Mouse (Mus musculus): ENCODE data around the gene Etl4. TPM values are rescaled to one million over a fixed set of nuclear protein-coding genes. Genes with fewer than 3 reads are reported as not detected.

Gene Etl4
- polyA plus RNA-seq (2016; fragmentation: Nextera tagmentation; extraction: Ambion mirVana): 5.9 and 7.2 TPM in 2 replicates

- H3K27me3 ChIP-seq (replicated peaks): peaks cover 35% of the 10 kb centered on the region
- no peak; the same call in 1 of the 2 replicates for ATAC-seq
These were observed at the start of gene Etl4 for GRCm38 (mm10) chr2:19909171-19909899. Etl4 (plus strand) TSS chr2:19909780.

GRCm38 (mm10) chr2:19869167-19869566, 40.4 kb upstream of the Etl4 start:
- H3K36me3 ChIP-seq: no peaks in the 10 kb centered on the region
- no peak for ATAC-seq
- no peak overlapping the region for H3K4me2 ChIP-seq
- no peaks in the 10 kb centered on the region for H3K4me1 ChIP-seq
- no peaks in the 10 kb centered on the region for H3K27me3 ChIP-seq (replicated peaks)
- H3K27ac ChIP-seq: no peak overlapping the region
- H3K9me3 ChIP-seq (replicated peaks): no peaks in the 10 kb centered on the region
- H3K9ac ChIP-seq: no peak overlapping the region
- H3K4me3 ChIP-seq: no peak overlapping the region

More at GRCm38 (mm10) chr2:19909171-19909899, at the start of gene Etl4:
- peak within 1 kb of the TSS; percentile 57 for H3K4me2 ChIP-seq
- peak within 1 kb of the TSS; percentile 40 for H3K4me3 ChIP-seq
- no peak within 1 kb of the TSS for H3K27ac ChIP-seq
- no peaks in the 10 kb centered on the region for H3K9me3 ChIP-seq (replicated peaks)
- WGBS (ENCODE audit: insufficient replicate concordance): 1% methylated on average over 37 of the region's 37 CpGs
- H3K4me1 ChIP-seq: no peaks in the 10 kb centered on the region
- no peaks in the 10 kb centered on the region for H3K36me3 ChIP-seq
- H3K9ac ChIP-seq: no peak within 1 kb of the TSS

GRCm38 (mm10) chr2:19871881-19872280, 37.7 kb upstream of the Etl4 start:
- Histone ChIP-seq H3K36me3 (no peaks in the 10 kb centered on the region), H3K4me1 (no peaks in the 10 kb centered on the region), H3K27me3 (replicated peaks) (no peaks in the 10 kb centered on the region), H3K27ac (no peak overlapping the region), H3K4me3 (no peak overlapping the region), H3K9me3 (replicated peaks) (no peaks in the 10 kb centered on the region), H3K4me2 (no peak overlapping the region), H3K9ac (no peak overlapping the region)
- no peak for ATAC-seq
- WGBS (ENCODE audit: insufficient replicate concordance): 71% methylated on average over 1 of the region's 1 CpGs

DNA sequence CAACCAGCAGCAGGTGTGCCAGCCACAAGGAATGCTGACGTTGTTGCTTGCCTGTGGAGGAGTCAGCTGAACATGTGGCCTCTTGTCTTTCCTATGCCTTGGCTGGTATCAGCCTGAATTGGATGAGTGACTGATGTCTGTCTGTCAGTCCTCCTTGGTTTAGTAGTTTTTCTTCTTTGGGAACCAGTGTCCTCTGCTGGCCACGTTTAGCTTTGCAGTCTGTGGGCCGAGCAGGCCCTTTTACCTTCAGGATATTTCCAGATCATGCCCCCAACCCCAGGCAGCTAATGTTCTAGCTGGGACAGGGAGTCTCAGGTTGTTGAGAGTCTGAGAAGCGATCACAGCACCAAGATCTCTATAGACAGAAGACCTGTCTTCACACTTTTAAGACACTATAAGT, 18.7 kb upstream of the Etl4 start:
- no peaks in the 10 kb centered on the region for H3K36me3 ChIP-seq
- H3K9ac ChIP-seq: no peak overlapping the region
- H3K4me3 ChIP-seq: no peak overlapping the region
- no peaks in the 10 kb centered on the region for H3K27me3 ChIP-seq (replicated peaks)
- no peak for ATAC-seq
- no peak overlapping the region for H3K4me2 ChIP-seq
- no peaks in the 10 kb centered on the region for H3K4me1 ChIP-seq
- H3K27ac ChIP-seq: no peak overlapping the region
- whole genome bisulfite sequencing (ENCODE audit: insufficient replicate concordance): 30% methylated on average over 4 of the region's 4 CpGs
- H3K9me3 ChIP-seq (replicated peaks): no peaks in the 10 kb centered on the region

- Histone ChIP-seq H3K4me3 (peak overlapping the region; percentile 40), H3K36me3 (no peaks in the 10 kb centered on the region), H3K9me3 (replicated peaks) (no peaks in the 10 kb centered on the region), H3K9ac (no peak overlapping the region), H3K4me2 (peak overlapping the region; percentile 57), H3K27me3 (replicated peaks) (peaks cover 35% of the 10 kb centered on the region), H3K27ac (no peak overlapping the region), H3K4me1 (no peaks in the 10 kb centered on the region)
- WGBS (ENCODE audit: insufficient replicate concordance): 2% methylated on average over 29 of the region's 31 CpGs
- ATAC-seq: no peak
These were observed 560 bp downstream of the Etl4 start for GRCm38 (mm10) chr2:19909900-19910780.

- ATAC-seq: no peak
- Histone ChIP-seq H3K27me3 (replicated peaks) (peaks cover 35% of the 10 kb centered on the region), H3K9ac (no peak overlapping the region), H3K4me2 (no peak overlapping the region), H3K4me1 (no peaks in the 10 kb centered on the region), H3K9me3 (replicated peaks) (no peaks in the 10 kb centered on the region), H3K4me3 (no peak overlapping the region), H3K36me3 (no peaks in the 10 kb centered on the region), H3K27ac (no peak overlapping the region)
- 9% methylated on average over 8 of the region's 8 CpGs for WGBS (ENCODE audit: insufficient replicate concordance)
These were observed 1.2 kb downstream of the Etl4 start for GRCm38 (mm10) chr2:19910781-19911175.

- Histone ChIP-seq H3K27me3 (replicated peaks) (no peaks in the 10 kb centered on the region), H3K27ac (no peak overlapping the region), H3K4me2 (no peak overlapping the region), H3K4me3 (no peak overlapping the region), H3K4me1 (no peaks in the 10 kb centered on the region), H3K36me3 (no peaks in the 10 kb centered on the region), H3K9me3 (replicated peaks) (no peaks in the 10 kb centered on the region), H3K9ac (no peak overlapping the region)
- WGBS (ENCODE audit: insufficient replicate concordance): 22% methylated on average over 6 of the region's 6 CpGs
- no peak for ATAC-seq
These were observed 9.6 kb downstream of the Etl4 start for GRCm38 (mm10) chr2:19919190-19919589.

DNA sequence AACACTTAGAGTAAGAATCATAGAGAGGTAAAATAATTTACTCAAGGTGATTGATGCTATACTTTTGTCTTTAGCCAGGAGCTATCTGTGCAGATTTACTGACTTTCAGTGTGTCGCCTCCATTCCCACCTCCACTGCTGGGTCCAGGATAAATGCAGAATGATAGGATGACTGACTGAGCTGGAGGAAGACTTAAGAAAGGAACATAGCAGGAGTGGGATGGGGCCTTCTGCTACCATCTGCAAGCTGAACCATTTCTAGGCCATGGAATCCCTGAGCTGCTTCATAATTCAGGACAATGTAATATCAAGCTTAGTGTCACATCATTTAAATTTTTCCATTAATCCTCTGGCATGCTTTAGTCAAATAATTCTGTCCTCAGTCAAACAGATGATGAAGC, 20.4 kb downstream of the Etl4 start:
- 58% methylated on average over 1 of the region's 1 CpGs for WGBS (ENCODE audit: insufficient replicate concordance)
- Histone ChIP-seq H3K27me3 (replicated peaks) (no peaks in the 10 kb centered on the region), H3K9ac (no peak overlapping the region), H3K4me1 (no peaks in the 10 kb centered on the region), H3K36me3 (no peaks in the 10 kb centered on the region), H3K4me2 (no peak overlapping the region), H3K4me3 (no peak overlapping the region), H3K27ac (no peak overlapping the region), H3K9me3 (replicated peaks) (no peaks in the 10 kb centered on the region)
- no peak for ATAC-seq

- no peak for ATAC-seq
- WGBS (ENCODE audit: insufficient replicate concordance): 81% methylated on average over 1 of the region's 1 CpGs
These were observed 24.3 kb downstream of the Etl4 start for GRCm38 (mm10) chr2:19933836-19934235.

GRCm38 (mm10) chr2:19945205-19945604, 35.6 kb downstream of the Etl4 start:
- no peak for ATAC-seq
- no peak overlapping the region for H3K27ac ChIP-seq
- H3K4me1 ChIP-seq: no peaks in the 10 kb centered on the region
- H3K27me3 ChIP-seq (replicated peaks): no peaks in the 10 kb centered on the region
- H3K4me3 ChIP-seq: no peak overlapping the region
- WGBS (ENCODE audit: insufficient replicate concordance): 73% methylated on average over 6 of the region's 6 CpGs
- no peak overlapping the region for H3K9ac ChIP-seq
- H3K36me3 ChIP-seq: no peaks in the 10 kb centered on the region
- no peak overlapping the region for H3K4me2 ChIP-seq
- no peaks in the 10 kb centered on the region for H3K9me3 ChIP-seq (replicated peaks)

More at GRCm38 (mm10) chr2:19933836-19934235, 24.3 kb downstream of the Etl4 start:
- Histone ChIP-seq H3K9me3 (replicated peaks) (no peaks in the 10 kb centered on the region), H3K4me1 (no peaks in the 10 kb centered on the region), H3K9ac (no peak overlapping the region), H3K27me3 (replicated peaks) (no peaks in the 10 kb centered on the region), H3K4me2 (no peak overlapping the region), H3K27ac (no peak overlapping the region), H3K4me3 (no peak overlapping the region), H3K36me3 (no peaks in the 10 kb centered on the region)

DNA sequence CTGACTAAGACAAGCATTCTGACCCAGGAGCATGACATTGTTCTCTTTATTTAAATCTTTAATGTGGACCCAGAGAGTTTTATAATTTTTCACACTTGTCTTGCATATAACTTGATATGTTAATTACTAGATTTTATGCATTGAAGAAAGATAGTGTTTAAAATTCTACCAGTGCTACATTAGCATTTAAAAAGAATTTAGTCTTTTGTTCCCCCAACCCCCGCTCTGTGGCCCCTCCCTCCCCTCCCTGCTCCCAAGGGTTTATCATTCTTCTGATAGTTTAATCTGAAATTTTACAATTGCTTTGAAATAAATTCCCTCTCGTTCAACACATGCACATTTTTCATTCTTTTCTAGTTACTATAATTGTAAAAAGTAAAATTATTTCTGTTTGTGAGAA, 43.4 kb downstream of the Etl4 start:
- WGBS (ENCODE audit: insufficient replicate concordance): 74% methylated on average over 2 of the region's 2 CpGs
- ATAC-seq: no peak
- no peak overlapping the region for H3K4me3 ChIP-seq
- no peaks in the 10 kb centered on the region for H3K9me3 ChIP-seq (replicated peaks)
- no peak overlapping the region for H3K9ac ChIP-seq
- H3K4me2 ChIP-seq: no peak overlapping the region
- H3K27me3 ChIP-seq (replicated peaks): no peaks in the 10 kb centered on the region
- no peaks in the 10 kb centered on the region for H3K36me3 ChIP-seq
- H3K4me1 ChIP-seq: no peaks in the 10 kb centered on the region
- H3K27ac ChIP-seq: no peak overlapping the region

GRCm38 (mm10) chr2:19966445-19966844, 56.9 kb downstream of the Etl4 start:
- no peak overlapping the region for H3K4me3 ChIP-seq
- H3K36me3 ChIP-seq: no peaks in the 10 kb centered on the region
- no peaks in the 10 kb centered on the region for H3K27me3 ChIP-seq (replicated peaks)
- H3K9me3 ChIP-seq (replicated peaks): no peaks in the 10 kb centered on the region
- H3K27ac ChIP-seq: no peak overlapping the region
- H3K4me2 ChIP-seq: no peak overlapping the region
- WGBS (ENCODE audit: insufficient replicate concordance): 44% methylated on average over 7 of the region's 7 CpGs
- H3K4me1 ChIP-seq: no peaks in the 10 kb centered on the region
- no peak for ATAC-seq
- H3K9ac ChIP-seq: no peak overlapping the region
